Mouse (Mus musculus) bone marrow, adult 2 months (tissue): ENCODE measurements around the gene Fam107a.

Experiments used
- CTCF ChIP-seq: fragments of 200-500 bp; IDR thresholded peaks from 2 replicates; pipeline ENCODE4 v1.5.1; 2011; ENCODE audit warnings: low read length, control low read depth; ENCODE audit not compliant: control insufficient read depth, insufficient read depth
- POLR2A ChIP-seq: fragments of 200-500 bp; IDR thresholded peaks from 2 replicates; pipeline ENCODE4 v1.6.1; 2011; ENCODE audit warnings: low read depth, mild to moderate bottlenecking, control low read depth, low read length, borderline replicate concordance; ENCODE audit not compliant: control insufficient read depth

GRCm38 (mm10) chr14:8317194-8318097 lies at the start of gene Fam107a:
- no peak for TF ChIP-seq CTCF
- TF ChIP-seq POLR2A: no peak
